Mouse (Mus musculus) heart, postnatal 0 days (tissue): Measurements from ENCODE around the gene Tnnt2. TPM values are rescaled to one million over a fixed set of nuclear protein-coding genes. Genes with fewer than 3 reads are reported as not detected.

Source experiments
- ATAC-seq: fragments of 200-750 bp; cut with Nextera tagmentation; 2 replicates; pipeline ENCODE4 v1.8.0; 2017; ENCODE audit warnings: low read depth, moderate number of reproducible peaks, moderate library complexity; ENCODE audit not compliant: insufficient read depth
- DNase-seq: peaks from one replicate; pipeline ENCODE4 v3.0.0-alpha.2; 2016; ENCODE audit warnings: low spot score
- H3K27ac ChIP-seq: fragments of 300-500 bp; sonication (generic); 2 replicates; pipeline ENCODE4 v1.5.1; 2014; ENCODE audit warnings: low read depth, mild to moderate bottlenecking
- H3K27me3 ChIP-seq: fragments of 300-500 bp; sonication (generic); 2 replicates; pipeline ENCODE4 v1.6.1; 2014; ENCODE audit warnings: low read length, mixed read lengths; ENCODE audit not compliant: control insufficient read depth, insufficient read depth
- H3K36me3 ChIP-seq: fragments of 300-500 bp; sonication (generic); replicated peaks from 2 replicates; pipeline ENCODE4 v1.6.1; 2014; ENCODE audit warnings: low read length, mixed read lengths; ENCODE audit not compliant: control insufficient read depth, insufficient read depth
- H3K4me1 ChIP-seq: fragments of 300-500 bp; sonication (generic); 2 replicates; pipeline ENCODE4 v1.6.1; 2014; ENCODE audit warnings: antibody characterized with exemption; ENCODE audit not compliant: control insufficient read depth, insufficient read depth
- H3K4me2 ChIP-seq: fragments of 300-500 bp; sonication (generic); 2 replicates; pipeline ENCODE4 v1.6.1; 2014; ENCODE audit warnings: low read depth, mild to moderate bottlenecking, low read length, moderate library complexity
- H3K4me3 ChIP-seq: fragments of 300-500 bp; sonication (generic); 2 replicates; pipeline ENCODE4 v1.5.1; 2014; ENCODE audit warnings: low read depth, low read length
- H3K9ac ChIP-seq: fragments of 300-500 bp; sonication (generic); replicated peaks from 2 replicates; pipeline ENCODE4 v1.6.1; 2014; ENCODE audit warnings: low read depth, low read length, mixed read lengths
- H3K9me3 ChIP-seq: fragments of 300-500 bp; sonication (generic); replicated peaks from 2 replicates; pipeline ENCODE4 v1.6.1; 2016; ENCODE audit warnings: low read length; ENCODE audit not compliant: control insufficient read depth
- CTCF ChIP-seq: IDR thresholded peaks from 2 replicates; pipeline ENCODE4 v1.5.1; 2016; ENCODE audit warnings: antibody characterized with exemption, control low read depth, low read depth
- EP300 ChIP-seq: IDR thresholded peaks from 2 replicates; pipeline ENCODE4 v1.6.1; 2016; ENCODE audit warnings: antibody characterized with exemption, low read depth
- WGBS: fragments of 180-500 bp; shearing (Covaris S2); extraction: QIAGEN DNeasy Blood & Tissue Kit; methylation state at CpG from one replicate; pipeline ENCODE4 v1.1.7; 2014; 5-methylcytosine and 5-hydroxymethylcytosine counted together
- polyA plus RNA-seq: library from polyadenylated mRNA; unstranded; fragments of >200 nt; fragmentation: Nextera tagmentation; extraction: Ambion mirVana; gene quantifications from 2 replicates; pipeline ENCODE4 v1.2.1, GENCODE M21; 2015
- total RNA-seq: library from RNA; depleted of rRNA; stranded (reverse); fragments of >200 nt; gene quantifications from 2 replicates; pipeline ENCODE4 v1.2.3, GENCODE M21; 2014; ENCODE audit warnings: low replicate concordance

Tnnt2 gene
- total and polyA plus RNA-seq, 2 experiments from 2014 or later = 1,929 to 14,025 TPM

GRCm38 (mm10) chr1:135862561-135862960 lies 26.4 kb downstream of the Tnnt2 start:
- WGBS = 70% methylated on average over 5 of the region's 5 CpGs
- Histone ChIP-seq H3K27me3 (0 out of 2 replicates have a peak, but pooled peaks cover 12% of the 10 kb centered on the region), H3K9ac (no peak overlapping the region), H3K4me2 (no peak overlapping the region), H3K36me3 (no peaks in the 10 kb centered on the region), H3K4me1 (peaks cover 19% of the 10 kb centered on the region), H3K9me3 (no peaks in the 10 kb centered on the region), H3K27ac (peak overlapping the region; percentile 63), H3K4me3 (no peak overlapping the region)
- TF ChIP-seq CTCF = no peak
- no peak for TF ChIP-seq EP300
- DNase-seq = no peak
- no peak for ATAC-seq

DNA sequence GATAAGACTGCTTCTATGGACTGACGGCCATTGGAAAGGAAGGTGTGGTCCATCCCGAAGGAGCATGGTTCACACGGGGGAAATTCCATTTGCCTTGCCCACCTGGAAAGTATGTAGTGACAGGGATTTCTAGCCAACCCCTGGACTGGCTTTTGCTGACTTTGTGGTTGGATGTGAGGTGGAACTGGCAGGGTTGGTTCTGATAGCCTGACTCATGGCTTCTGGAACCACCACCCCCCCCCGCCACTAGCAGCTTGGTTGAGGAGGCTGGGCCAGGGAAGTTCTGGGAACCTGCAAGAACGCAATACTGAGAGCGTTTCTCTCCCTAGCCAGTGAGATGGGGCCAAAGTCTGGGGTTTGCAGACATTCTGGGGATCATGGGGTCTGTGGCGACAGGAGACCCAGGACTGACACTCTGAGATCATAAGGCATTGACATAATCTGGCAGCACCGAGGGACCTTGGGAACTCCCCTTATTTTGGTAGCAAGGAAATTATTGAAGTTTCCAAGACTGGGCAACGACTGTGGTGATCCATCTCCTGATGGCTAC lies 27.7 kb downstream of the Tnnt2 start:
- Histone ChIP-seq H3K9me3 (no peaks in the 10 kb centered on the region), H3K27ac (no peak overlapping the region), H3K27me3 (0 out of 2 replicates have a peak, but pooled peaks cover 12% of the 10 kb centered on the region), H3K36me3 (no peaks in the 10 kb centered on the region), H3K9ac (no peak overlapping the region), H3K4me3 (no peak overlapping the region), H3K4me1 (peaks cover 19% of the 10 kb centered on the region), H3K4me2 (no peak overlapping the region)
- TF ChIP-seq EP300 (no peak), CTCF (no peak)
- WGBS = 64% methylated on average over 9 of the region's 9 CpGs
- no peak for ATAC-seq
- DNase-seq = no peak

DNA sequence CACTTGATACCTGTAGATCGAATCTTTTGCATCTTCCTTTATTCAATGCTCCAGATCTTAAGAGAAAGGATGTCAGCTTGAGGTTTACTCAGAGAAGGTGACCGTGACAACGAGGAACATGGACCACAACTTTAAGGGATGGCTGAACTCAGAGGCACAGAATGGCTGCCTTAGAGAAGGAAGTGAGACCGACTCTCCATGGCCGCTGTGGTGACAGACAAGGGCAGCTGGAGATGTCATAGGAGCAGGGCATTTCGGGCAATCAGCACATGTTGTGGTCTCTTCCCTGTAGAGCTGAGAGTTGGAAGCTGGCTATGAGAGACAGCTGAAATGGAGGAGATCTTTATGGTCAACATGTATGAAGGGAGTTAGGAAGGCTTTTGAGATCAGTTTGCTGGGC lies 28.7 kb downstream of the Tnnt2 start:
- WGBS = 85% methylated on average over 6 of the region's 6 CpGs
- H3K4me3 ChIP-seq = no peak overlapping the region
- DNase-seq = no peak
- H3K4me2 ChIP-seq = no peak overlapping the region
- no peak for ATAC-seq
- TF ChIP-seq CTCF = no peak
- TF ChIP-seq EP300 = no peak
- peaks cover 19% of the 10 kb centered on the region for H3K4me1 ChIP-seq
- no peaks in the 10 kb centered on the region for H3K36me3 ChIP-seq
- no peaks in the 10 kb centered on the region for H3K9me3 ChIP-seq
- 0 out of 2 replicates have a peak, but pooled peaks cover 12% of the 10 kb centered on the region for H3K27me3 ChIP-seq
- no peak overlapping the region for H3K27ac ChIP-seq
- no peak overlapping the region for H3K9ac ChIP-seq

- WGBS = 45% methylated on average over 19 of the region's 19 CpGs
- Histone ChIP-seq H3K4me2 (no peak overlapping the region), H3K27ac (no peak overlapping the region), H3K9ac (no peak overlapping the region), H3K36me3 (no peaks in the 10 kb centered on the region), H3K4me3 (no peak overlapping the region), H3K4me1 (peaks cover 19% of the 10 kb centered on the region), H3K27me3 (0 out of 2 replicates have a peak, but pooled peaks cover 12% of the 10 kb centered on the region), H3K9me3 (no peaks in the 10 kb centered on the region)
- TF ChIP-seq EP300 (no peak), CTCF (peak; percentile 98)
- peak; percentile 77 for DNase-seq
- ATAC-seq = peak; percentile 49
These were observed 29.5 kb downstream of the Tnnt2 start for GRCm38 (mm10) chr1:135865518-135866194.

- Histone ChIP-seq H3K27me3 (0 out of 2 replicates have a peak, but pooled peaks cover 12% of the 10 kb centered on the region), H3K4me1 (no peaks in the 10 kb centered on the region), H3K36me3 (no peaks in the 10 kb centered on the region), H3K4me3 (no peak overlapping the region), H3K9me3 (no peaks in the 10 kb centered on the region), H3K9ac (no peak overlapping the region), H3K4me2 (no peak overlapping the region), H3K27ac (no peak overlapping the region)
- ATAC-seq (no peak), DNase-seq (no peak)
- TF ChIP-seq EP300 = no peak
- TF ChIP-seq CTCF = no peak
- 80% methylated on average over 6 of the region's 6 CpGs for WGBS
These were observed 32.4 kb downstream of the Tnnt2 start for GRCm38 (mm10) chr1:135868570-135868969.
